Mouse (Mus musculus) limb, embryonic 11.5 days (tissue): ENCODE data around the gene Mical1. TPM values are rescaled to one million over a fixed set of nuclear protein-coding genes. Genes with fewer than 3 reads are reported as not detected.

Source experiments
- ATAC-seq: fragments of 200-750 bp; cut with Nextera tagmentation; 2 replicates; pipeline ENCODE4 v1.8.0; 2017; ENCODE audit warnings: low read depth; ENCODE audit not compliant: insufficient number of reproducible peaks, low FRiP score, low TSS enrichment
- DNase-seq: peaks from one replicate; pipeline ENCODE4 v3.0.0-alpha.2; 2015; ENCODE audit warnings: low spot score
- H3K27ac ChIP-seq: fragments of 300-500 bp; sonication (generic); replicated peaks from 2 replicates; pipeline ENCODE4 v1.5.1; 2014; ENCODE audit warnings: low read depth, mild to moderate bottlenecking, low read length
- H3K27me3 ChIP-seq: fragments of 300-500 bp; sonication (generic); 2 replicates; pipeline ENCODE4 v1.6.1; 2014; ENCODE audit warnings: mild to moderate bottlenecking, low read length, mixed read lengths; ENCODE audit not compliant: control insufficient read depth, insufficient read depth
- H3K36me3 ChIP-seq: fragments of 300-500 bp; sonication (generic); 2 replicates; pipeline ENCODE4 v1.6.1; 2014; ENCODE audit warnings: mild to moderate bottlenecking, low read length, moderate library complexity, mixed read lengths; ENCODE audit not compliant: control insufficient read depth, insufficient read depth
- H3K4me1 ChIP-seq: fragments of 300-500 bp; sonication (generic); 2 replicates; pipeline ENCODE4 v1.6.1; 2014; ENCODE audit warnings: low read length, mixed read lengths; ENCODE audit not compliant: control insufficient read depth, insufficient read depth
- H3K4me2 ChIP-seq: fragments of 300-500 bp; sonication (generic); 2 replicates; pipeline ENCODE4 v1.6.1; 2014; ENCODE audit warnings: low read depth, mild to moderate bottlenecking, moderate library complexity; ENCODE audit not compliant: severe bottlenecking
- H3K4me3 ChIP-seq: fragments of 300-500 bp; sonication (generic); 2 replicates; pipeline ENCODE4 v1.5.1; 2014; ENCODE audit warnings: low read depth, low read length
- H3K9ac ChIP-seq: fragments of 300-500 bp; sonication (generic); 2 replicates; pipeline ENCODE4 v1.6.1; 2014; ENCODE audit warnings: mild to moderate bottlenecking, low read length
- H3K9me3 ChIP-seq: fragments of 300-500 bp; sonication (generic); 2 replicates; pipeline ENCODE4 v1.6.1; 2016; ENCODE audit warnings: low read length; ENCODE audit not compliant: control insufficient read depth
- WGBS: fragments of 180-500 bp; shearing (Covaris S2); extraction: QIAGEN DNeasy Blood & Tissue Kit; methylation state at CpG from one replicate; pipeline ENCODE4 v1.1.7; 2014; 5-methylcytosine and 5-hydroxymethylcytosine counted together
- polyA plus RNA-seq: library from polyadenylated mRNA; unstranded; fragments of >200 nt; fragmentation: Nextera tagmentation; extraction: Ambion mirVana; gene quantifications from 2 replicates; pipeline ENCODE4 v1.2.1, GENCODE M21; 2014

The Mical1 gene
- polyA plus RNA-seq, 1 experiment from 2014 or later, result 40.0 TPM

DNA sequence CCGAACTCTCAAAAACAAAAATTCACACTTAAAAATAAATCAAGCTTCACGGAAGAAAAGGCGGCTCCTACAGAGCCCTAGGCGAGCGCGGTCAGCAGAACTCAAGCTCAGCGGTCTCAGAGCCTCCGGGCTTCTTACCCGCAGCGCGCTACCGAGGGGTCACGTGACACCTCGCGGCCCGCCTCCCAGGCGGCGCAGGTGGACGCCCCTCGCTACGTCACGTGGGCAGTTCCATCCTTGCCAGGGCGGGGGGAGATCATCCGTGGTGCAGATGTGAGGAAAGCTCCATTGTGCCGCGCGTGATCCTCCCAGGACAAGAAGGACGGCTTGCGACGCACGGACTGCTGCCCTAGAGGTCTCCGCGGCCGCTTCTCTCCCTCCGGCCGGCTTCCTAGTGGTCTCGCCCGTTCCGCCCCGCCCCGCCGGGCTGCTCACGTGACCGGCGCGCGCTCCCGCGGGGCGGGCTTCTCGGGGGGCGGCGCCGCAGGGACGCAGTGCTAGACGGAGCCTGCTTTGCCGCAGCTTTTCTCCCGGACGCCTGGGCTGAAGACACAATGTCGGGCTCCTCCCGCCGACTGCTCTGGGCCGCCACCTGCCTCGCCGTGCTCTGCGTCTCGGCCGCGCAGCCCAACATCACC is 43.0 kb downstream of the Mical1 start, which contains the start of gene Cd164:
TSS of gene Cd164 (plus strand) at position 434 of the 638 bp plus-strand sequence.
- Histone ChIP-seq H3K27me3 (no peaks in the 10 kb centered on the region), H3K27ac (peak within 1 kb of the TSS; percentile 93), H3K9me3 (no peaks in the 10 kb centered on the region), H3K4me3 (peak within 1 kb of the TSS; percentile 69), H3K9ac (peak within 1 kb of the TSS; percentile 92), H3K36me3 (no peaks in the 10 kb centered on the region), H3K4me2 (peak within 1 kb of the TSS; percentile 62), H3K4me1 (peaks cover 9% of the 10 kb centered on the region; the same call in 1 of the 2 replicates)
- WGBS, result under 1% methylated on average over 65 of the region's 69 CpGs
- peak; percentile 94 for ATAC-seq
- DNase-seq, result peak; percentile 95

DNA sequence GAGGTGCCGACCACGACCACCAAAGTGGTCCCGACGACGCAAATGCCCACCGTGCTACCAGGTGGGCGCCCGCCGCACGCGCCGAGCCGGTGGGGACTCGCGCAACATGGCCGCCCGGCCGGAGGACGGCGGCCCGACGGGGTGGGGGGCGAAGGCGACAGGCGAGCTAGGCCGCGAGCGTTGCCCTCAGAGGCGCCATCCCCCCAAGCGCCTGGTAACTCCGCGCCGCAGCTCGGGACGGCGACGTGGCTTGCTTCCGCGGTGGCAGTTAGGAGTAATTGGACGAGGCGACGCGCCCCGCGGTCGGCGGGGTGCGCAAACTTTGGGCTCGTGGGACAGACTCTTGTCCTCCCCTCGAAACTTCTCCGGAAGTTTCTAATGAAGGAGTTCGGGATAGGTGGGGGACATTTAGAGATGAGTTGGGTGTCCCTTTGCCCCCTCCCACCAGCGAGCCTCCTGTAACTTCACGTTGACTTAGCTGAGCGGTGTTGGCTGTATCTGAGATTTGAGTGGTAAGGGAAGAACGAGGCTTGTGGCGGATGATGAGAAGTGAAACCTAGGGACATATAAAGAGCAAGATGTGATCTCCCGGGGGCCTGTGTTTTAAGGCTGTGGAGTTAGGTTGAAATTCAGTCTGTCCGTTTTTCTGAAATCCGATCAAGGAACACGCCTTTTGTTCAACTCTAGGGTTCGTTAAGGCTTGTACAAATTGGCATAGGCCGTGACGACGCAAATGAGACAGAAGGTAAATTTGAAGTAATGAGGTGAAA is 43.7 kb downstream of the Mical1 start:
- Histone ChIP-seq H3K9ac (peak overlapping the region; percentile 92), H3K27me3 (no peaks in the 10 kb centered on the region), H3K36me3 (no peaks in the 10 kb centered on the region; the same call in 1 of the 2 replicates), H3K9me3 (no peaks in the 10 kb centered on the region), H3K4me1 (peaks cover 9% of the 10 kb centered on the region; the same call in 1 of the 2 replicates), H3K4me3 (peak overlapping the region; percentile 69), H3K27ac (peak overlapping the region; percentile 93), H3K4me2 (peak overlapping the region; percentile 62)
- peak; percentile 55; the same call in 1 of the 2 replicates for ATAC-seq
- WGBS, result under 1% methylated on average over 65 of the region's 65 CpGs
- DNase-seq, result no peak

DNA sequence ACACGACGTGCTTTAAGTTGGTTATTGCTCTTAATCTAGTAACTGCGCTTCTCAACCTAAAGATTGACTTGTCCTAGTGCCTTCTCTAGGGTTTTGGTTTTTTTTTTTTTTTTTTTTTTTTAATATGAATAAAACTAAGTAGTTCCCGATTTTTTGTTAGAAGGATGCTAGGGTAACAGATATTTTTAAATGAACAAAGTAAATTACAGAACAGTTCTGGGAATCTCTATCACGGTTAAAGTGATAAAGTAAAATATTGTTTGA is 44.2 kb downstream of the Mical1 start:
- no peak for ATAC-seq
- no peak overlapping the region for H3K27ac ChIP-seq
- 4% methylated on average over 5 of the region's 5 CpGs for WGBS

DNA sequence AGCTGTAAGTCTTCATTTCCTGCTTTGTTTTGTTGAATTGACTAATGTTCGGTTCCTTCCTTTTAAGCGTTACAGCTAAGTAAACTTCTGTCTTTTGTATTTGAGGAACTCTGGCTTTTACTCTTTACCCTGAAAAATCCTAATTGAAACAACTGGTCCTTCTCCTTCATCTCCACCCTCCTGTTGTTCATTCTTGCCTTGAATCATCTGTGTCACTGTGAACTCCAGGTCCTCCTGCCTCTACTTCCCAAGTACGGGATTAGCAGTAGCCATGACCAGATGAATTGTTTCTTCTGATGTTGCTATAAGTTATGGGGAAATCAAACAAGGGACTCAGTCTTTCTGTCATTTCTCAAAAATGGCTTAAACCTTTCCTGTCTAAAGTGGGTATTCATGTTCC is 47.3 kb downstream of the Mical1 start:
- Histone ChIP-seq H3K27ac (no peak overlapping the region), H3K27me3 (no peaks in the 10 kb centered on the region)

More for the DNA sequence above, 44.2 kb downstream of the Mical1 start:
- Histone ChIP-seq H3K9me3 (no peaks in the 10 kb centered on the region), H3K4me2 (peak overlapping the region; percentile 62), H3K36me3 (no peaks in the 10 kb centered on the region; the same call in 1 of the 2 replicates), H3K27me3 (no peaks in the 10 kb centered on the region), H3K4me3 (peak overlapping the region; percentile 69), H3K4me1 (peaks cover 9% of the 10 kb centered on the region; the same call in 1 of the 2 replicates), H3K9ac (peak overlapping the region; percentile 92)
- DNase-seq, result no peak

DNA sequence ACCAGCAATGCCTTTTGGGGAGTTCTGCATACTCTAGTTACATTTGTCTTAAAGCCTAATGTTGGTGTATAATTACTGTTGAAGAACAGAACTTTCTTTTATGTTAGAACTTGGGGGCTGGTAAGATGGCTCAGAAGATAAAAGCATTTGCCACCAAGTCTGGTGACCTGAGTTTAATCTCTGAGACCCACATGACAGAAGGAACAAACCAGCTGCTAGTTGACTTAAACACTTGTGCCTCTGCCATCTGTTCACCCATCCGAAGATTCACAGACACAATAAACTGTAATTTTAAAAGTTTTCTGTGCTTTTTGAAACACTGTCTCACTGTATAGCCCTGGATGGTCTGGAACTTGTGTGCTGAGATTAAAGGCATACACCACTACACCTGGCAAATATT is 49.6 kb downstream of the Mical1 start:
- no peak overlapping the region for H3K9ac ChIP-seq
- no peak overlapping the region for H3K4me3 ChIP-seq
- no peak for ATAC-seq
- H3K4me2 ChIP-seq, result no peak overlapping the region
- peaks cover 2% of the 10 kb centered on the region; the same call in 1 of the 2 replicates for H3K36me3 ChIP-seq
- no peak for DNase-seq
- no peaks in the 10 kb centered on the region for H3K9me3 ChIP-seq
- H3K27ac ChIP-seq, result no peak overlapping the region
- 84% methylated on average over 1 of the region's 1 CpGs for WGBS
- H3K4me1 ChIP-seq, result peaks cover 9% of the 10 kb centered on the region; the same call in 1 of the 2 replicates
- no peaks in the 10 kb centered on the region for H3K27me3 ChIP-seq

More for the DNA sequence above, 47.3 kb downstream of the Mical1 start:
- no peaks in the 10 kb centered on the region for H3K9me3 ChIP-seq
- no peak overlapping the region for H3K4me3 ChIP-seq
- no peak for DNase-seq
- WGBS, result 84% methylated on average over 3 of the region's 3 CpGs
- peaks cover 9% of the 10 kb centered on the region; the same call in 1 of the 2 replicates for H3K4me1 ChIP-seq
- no peaks in the 10 kb centered on the region; the same call in 1 of the 2 replicates for H3K36me3 ChIP-seq
- H3K9ac ChIP-seq, result no peak overlapping the region
- no peak for ATAC-seq
- H3K4me2 ChIP-seq, result no peak overlapping the region

DNA sequence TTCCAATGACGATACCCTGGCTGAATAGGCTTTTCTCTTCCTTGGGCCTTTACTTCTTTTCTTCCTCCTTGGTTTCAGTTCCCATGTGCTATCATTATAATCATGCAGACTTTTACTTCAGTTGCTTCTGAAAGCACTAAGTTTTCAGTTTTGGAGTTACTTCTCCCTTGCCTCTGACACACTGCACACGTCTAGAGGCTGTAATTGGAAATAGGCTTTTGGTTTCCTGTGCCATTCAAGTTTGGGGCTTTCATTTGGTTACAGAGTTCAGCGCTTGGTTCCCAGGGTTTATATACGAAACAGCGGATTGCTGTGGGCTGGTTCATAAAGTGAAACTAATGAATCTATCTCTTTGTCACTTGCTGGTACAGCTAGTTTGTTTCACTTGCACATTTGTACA is 53.9 kb downstream of the Mical1 start:
- no peaks in the 10 kb centered on the region for H3K9me3 ChIP-seq
- H3K27ac ChIP-seq, result no peak overlapping the region
- no peaks in the 10 kb centered on the region for H3K27me3 ChIP-seq
- H3K4me3 ChIP-seq, result no peak overlapping the region
- H3K4me2 ChIP-seq, result no peak overlapping the region
- DNase-seq (no peak), ATAC-seq (no peak)
- peaks cover 14% of the 10 kb centered on the region; the same call in 1 of the 2 replicates for H3K36me3 ChIP-seq
- no peak overlapping the region for H3K9ac ChIP-seq
- no peaks in the 10 kb centered on the region for H3K4me1 ChIP-seq
- WGBS, result 91% methylated on average over 5 of the region's 5 CpGs

DNA sequence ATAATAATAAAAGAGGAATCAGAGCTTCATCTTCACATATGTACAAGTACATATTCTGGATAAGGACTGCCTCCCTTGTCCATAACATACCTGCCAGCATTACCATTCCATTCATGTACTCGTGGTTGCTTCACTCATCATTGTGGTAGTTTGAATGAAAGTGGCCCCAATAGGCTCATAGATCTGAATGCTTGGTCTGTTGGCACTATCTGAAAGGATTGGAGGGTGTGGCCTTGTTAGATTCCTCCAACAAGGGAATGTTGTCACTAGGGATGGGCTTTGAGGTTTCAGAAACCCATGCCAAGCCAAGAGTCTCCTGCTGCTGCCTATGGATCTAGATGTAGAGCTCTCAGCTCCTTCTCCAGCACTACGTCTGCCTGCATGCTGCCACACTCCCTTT is 59.9 kb downstream of the Mical1 start:
- no peak overlapping the region for H3K9ac ChIP-seq
- H3K4me2 ChIP-seq, result no peak overlapping the region
- H3K27ac ChIP-seq, result no peak overlapping the region
- 91% methylated on average over 2 of the region's 2 CpGs for WGBS
- H3K9me3 ChIP-seq, result no peaks in the 10 kb centered on the region
- no peak overlapping the region for H3K4me3 ChIP-seq
- peaks cover 12% of the 10 kb centered on the region; the same call in 1 of the 2 replicates for H3K36me3 ChIP-seq
- no peaks in the 10 kb centered on the region for H3K4me1 ChIP-seq
- ATAC-seq (no peak), DNase-seq (no peak)
- H3K27me3 ChIP-seq, result no peaks in the 10 kb centered on the region
